Mouse (Mus musculus) MEL (cell line): ENCODE measurements around the gene Nup62.

Experiments used
- BHLHE40 ChIP-seq: IDR thresholded peaks from 2 replicates; pipeline ENCODE4 v1.6.1; 2012; ENCODE audit warnings: low read depth, mild to moderate bottlenecking, inconsistent platforms, low read length, improper control_type of control experiment, borderline replicate concordance
- CTCF ChIP-seq, 3 experiments: IDR thresholded peaks in 2 of 3; conservative IDR thresholded peaks in 1 of 3; 2 replicates each; pipeline ENCODE4 v1.5.1; 2011 to 2012; ENCODE audit warnings: low read length in 3 of 3, low read depth in 2 of 3, mild to moderate bottlenecking in 2 of 3, improper control_type of control experiment in 1 of 3, inconsistent platforms in 1 of 3, mixed read lengths in 1 of 3, moderate library complexity in 1 of 3; ENCODE audit not compliant: control insufficient read depth in 1 of 3, insufficient read depth in 1 of 3, poor library complexity in 1 of 3, severe bottlenecking in 1 of 3
- ELF1 ChIP-seq: IDR thresholded peaks from 2 replicates; pipeline ENCODE4 v1.6.1; 2014; ENCODE audit warnings: low read depth, mild to moderate bottlenecking, inconsistent platforms, low read length, improper control_type of control experiment, moderate library complexity
- EP300 ChIP-seq, 2 experiments: IDR thresholded peaks; 2 replicates each; pipeline ENCODE4 v1.6.1; 2011; ENCODE audit warnings: improper control_type of control experiment in 2 of 2, low read length in 2 of 2, low read depth in 1 of 2, mild to moderate bottlenecking in 1 of 2
- HCFC1 ChIP-seq: IDR thresholded peaks from 2 replicates; pipeline ENCODE4 v1.6.1; 2012; ENCODE audit warnings: low read depth, mild to moderate bottlenecking, inconsistent platforms, low read length, improper control_type of control experiment, moderate library complexity
- JUND ChIP-seq: IDR thresholded peaks from 2 replicates; pipeline ENCODE4 v1.6.1; 2011; ENCODE audit warnings: low read depth, mild to moderate bottlenecking, improper control_type of control experiment, low read length
- KAT2A ChIP-seq: conservative IDR thresholded peaks from 2 replicates; pipeline ENCODE4 v1.6.1; 2012; ENCODE audit warnings: low read depth, low read length, improper control_type of control experiment, inconsistent platforms
- MAFK ChIP-seq: IDR thresholded peaks from 2 replicates; pipeline ENCODE4 v1.6.1; 2011; ENCODE audit warnings: low read depth, mild to moderate bottlenecking, low read length, improper control_type of control experiment, borderline replicate concordance
- POLR2AphosphoS2 ChIP-seq: IDR thresholded peaks from 2 replicates; pipeline ENCODE4 v1.6.1; 2011; ENCODE audit warnings: low read length, improper control_type of control experiment
- ZKSCAN1 ChIP-seq: IDR thresholded peaks from 2 replicates; pipeline ENCODE4 v1.6.1; 2012; ENCODE audit warnings: low read depth, mild to moderate bottlenecking, inconsistent platforms, low read length, improper control_type of control experiment, moderate library complexity
- ZMIZ1 ChIP-seq: IDR thresholded peaks from 2 replicates; pipeline ENCODE4 v1.6.1; 2012; ENCODE audit warnings: low read depth, mild to moderate bottlenecking, inconsistent platforms, low read length, improper control_type of control experiment, moderate library complexity

GRCm38 (mm10) chr7:44818164-44818563 is 2.3 kb downstream of the Nup62 start:
- TF ChIP-seq CTCF (IDR thresholded peaks at IDR 0.05 in 2 of 3, conservative IDR thresholded peaks at IDR 0.05 in 1 of 3; ENCODE audit: control insufficient read depth in 1 of 3, insufficient read depth in 1 of 3, low read depth in 2 of 3, low read length in 3 of 3, poor library complexity in 1 of 3, severe bottlenecking in 1 of 3) = peak; percentile 15 to 57 (median 24); a peak in 3 of 6 replicates
- no peak for TF ChIP-seq EP300 (IDR thresholded peaks at IDR 0.05; ENCODE audit: low read depth in 1 of 2, low read length in 2 of 2)
- no peak for TF ChIP-seq ELF1
- TF ChIP-seq MAFK = no peak
- no peak for TF ChIP-seq ZKSCAN1
- no peak for TF ChIP-seq ZMIZ1
- TF ChIP-seq HCFC1 = no peak
- TF ChIP-seq BHLHE40 = no peak
- TF ChIP-seq JUND = no peak
- no peak for TF ChIP-seq KAT2A
- TF ChIP-seq POLR2AphosphoS2 = no peak
